Mouse (Mus musculus): Measurements from ENCODE around the gene Crocc2.

- TF ChIP-seq POLR2A (IDR thresholded peaks at IDR 0.05; ENCODE audit: low read depth, low read length): no peak
- TF ChIP-seq EP300 (IDR thresholded peaks at IDR 0.05; ENCODE audit: low read length): no peak
- no peak for TF ChIP-seq TCF12 (IDR thresholded peaks at IDR 0.05; ENCODE audit: low read depth, low read length)
- no peak for TF ChIP-seq MAX (IDR thresholded peaks at IDR 0.05; ENCODE audit: low read length)
- no peak for TF ChIP-seq ETS1 (conservative IDR thresholded peaks at IDR 0.05; ENCODE audit: low read depth, low read length)
- TF ChIP-seq RCOR1 (conservative IDR thresholded peaks at IDR 0.05; ENCODE audit: low read depth, low read length): no peak
Measured at GRCm38 (mm10) chr1:93225731-93226520, 57.4 kb downstream of the Crocc2 start.
